Mouse (Mus musculus): ENCODE data around the gene Trir. TPM values are rescaled to one million over a fixed set of nuclear protein-coding genes. Genes with fewer than 3 reads are reported as not detected.

The Trir gene
- total RNA-seq, 2 experiments from 2014 or later = 124 to 132 TPM

DNA sequence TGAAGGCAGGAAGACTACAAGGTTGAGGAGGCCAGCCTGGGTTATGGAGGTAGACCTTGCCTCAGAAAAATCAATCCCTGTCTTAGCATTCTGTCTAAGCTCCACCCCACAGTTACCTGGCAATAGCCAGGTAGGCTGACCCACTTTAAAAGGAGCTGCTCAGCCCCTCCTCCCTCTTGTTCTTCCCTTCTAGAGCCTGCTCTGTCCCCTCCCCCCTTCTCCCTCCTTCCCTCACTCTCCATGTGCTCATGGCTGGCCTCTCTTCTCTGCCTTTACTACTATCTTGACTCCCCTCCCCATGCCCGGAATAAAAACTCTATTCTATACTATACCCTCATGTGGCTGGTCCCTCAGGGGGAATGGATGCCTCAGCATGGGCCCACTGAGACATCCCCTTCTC, 7.2 kb downstream of the Trir start:
- intact Hi-C loops (cut with DNase I) = no loop called here
- DNase-seq (ENCODE audit: low spot score in 2 of 2) = no peak

- intact Hi-C loops (cut with DNase I) = loop anchor here (5.0 kb wide), 1 partner anchor 38 kb away; the partner anchor contains the start of gene Dhps
- peak; percentile 53 to 63 for DNase-seq (ENCODE audit: low spot score in 2 of 2)
Observed at GRCm38 (mm10) chr8:85034764-85035163, 8.1 kb downstream of the Trir start.

DNA sequence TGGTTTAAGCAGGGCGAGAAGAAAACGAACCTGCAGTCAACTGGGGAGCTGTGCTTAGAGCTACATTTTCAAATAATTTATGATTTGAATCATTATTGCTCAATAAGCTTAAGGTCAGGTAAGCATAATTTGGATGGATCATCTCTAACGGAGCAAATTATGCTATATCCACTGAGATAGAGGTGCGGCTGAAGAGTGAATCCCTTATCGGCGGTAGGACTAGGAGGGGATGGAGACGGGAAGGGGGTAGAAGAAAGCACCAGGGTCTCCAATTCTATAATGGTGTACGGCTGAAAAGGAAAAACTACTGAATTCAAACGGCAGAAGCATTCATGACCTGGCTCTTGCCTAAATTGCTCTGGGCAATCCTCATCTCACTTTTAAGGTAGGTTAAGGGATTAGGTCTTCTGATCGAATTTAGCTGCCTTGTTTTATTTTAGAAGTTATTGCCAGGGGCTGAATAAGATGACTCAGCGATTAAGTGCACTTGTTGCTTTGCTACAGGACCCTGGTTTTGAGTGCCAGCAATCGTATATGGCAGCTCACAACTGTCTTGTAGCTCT, 8.6 kb downstream of the Trir start:
- no peak for DNase-seq (ENCODE audit: low spot score in 2 of 2)
- intact Hi-C loops (cut with DNase I) = loop anchor here (5.0 kb wide), 1 partner anchor 37 kb away; the partner anchor contains the start of gene Dhps

DNA sequence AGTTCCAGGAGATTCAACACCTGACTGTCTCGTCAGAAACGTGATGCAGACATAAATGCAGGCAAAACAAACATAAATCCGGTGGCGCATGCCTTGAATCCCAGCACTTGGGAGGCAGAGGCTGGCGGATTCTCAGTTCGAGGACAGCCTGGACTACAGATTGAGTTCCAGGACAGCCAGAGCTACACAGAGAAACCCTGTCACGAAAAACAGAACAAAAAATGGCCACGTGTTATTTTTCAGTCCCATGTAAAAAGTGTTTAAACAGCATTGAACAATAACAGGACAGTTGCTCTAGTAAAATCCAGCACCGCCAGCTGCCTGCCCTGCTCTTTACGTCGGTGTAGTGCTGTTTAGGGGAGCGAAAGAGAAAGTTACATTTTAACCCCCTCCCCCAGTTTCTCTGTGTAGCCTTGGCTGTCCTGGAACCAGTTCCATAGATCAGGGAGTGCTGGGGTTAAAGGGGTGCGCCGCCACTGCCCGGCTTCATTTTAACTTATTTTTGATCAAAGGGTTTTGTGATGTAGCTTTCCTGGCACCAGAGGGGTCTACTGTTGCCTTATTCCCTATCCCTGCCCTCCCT, 9.2 kb downstream of the Trir start:
- intact Hi-C loops (cut with DNase I) = loop anchor here (5.0 kb wide), 1 partner anchor 36 kb away; the partner anchor contains the start of gene Dhps
- no peak for DNase-seq (ENCODE audit: low spot score in 2 of 2)

DNA sequence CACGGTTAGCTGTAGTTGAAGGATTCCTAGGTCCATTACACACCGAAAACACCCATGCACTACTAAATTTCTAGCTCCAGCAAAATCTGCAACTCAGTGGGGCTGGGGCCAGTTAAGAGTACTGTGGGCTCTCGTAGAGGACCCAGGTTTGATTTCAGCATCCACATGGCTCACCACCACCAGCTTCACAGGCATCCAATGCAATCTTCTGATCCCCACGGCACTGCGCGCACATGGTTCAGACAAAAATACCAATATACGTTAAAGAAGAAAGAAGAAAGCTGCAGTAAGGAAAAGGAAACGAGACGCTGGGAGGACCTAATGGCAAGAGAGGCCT, 9.7 kb downstream of the Trir start:
- DNase-seq (ENCODE audit: low spot score in 2 of 2) = no peak
- intact Hi-C loops (cut with DNase I) = loop anchor here (5.0 kb wide), 1 partner anchor 36 kb away; the partner anchor contains the start of gene Dhps

DNA sequence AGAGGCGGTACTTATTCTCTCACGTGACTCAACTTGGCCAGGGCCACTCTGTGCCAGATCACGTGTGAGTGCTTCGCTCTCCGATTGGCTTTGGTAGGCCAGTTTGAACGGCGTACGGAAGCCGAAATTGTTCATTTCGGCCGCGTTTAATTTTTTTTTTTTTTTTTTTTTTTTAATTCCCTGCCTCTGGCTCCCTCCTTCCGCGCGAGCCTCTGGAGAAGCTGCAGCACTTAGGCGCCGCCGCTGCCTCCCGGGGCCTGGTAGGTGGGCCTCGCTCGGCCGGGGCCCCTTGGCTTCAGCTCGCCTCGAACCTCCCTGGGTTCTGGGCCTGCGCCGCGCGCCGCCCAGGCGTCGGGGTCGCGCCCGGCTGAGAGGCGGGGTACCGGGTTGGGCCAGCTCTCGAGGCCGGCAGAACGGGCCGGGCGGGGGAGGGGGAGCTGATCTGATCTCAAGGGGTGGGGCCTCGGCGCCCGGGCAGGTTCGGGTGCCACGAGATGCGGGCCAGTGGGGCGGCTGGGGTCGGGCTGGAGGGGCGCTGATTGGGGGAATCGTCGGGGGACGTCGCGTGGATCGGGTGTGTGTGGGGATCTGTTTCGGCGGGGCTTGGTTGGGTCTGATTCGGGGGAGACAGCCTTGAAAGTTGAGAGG, 10.2 kb downstream of the Trir start, which contains the start of gene Tnpo2:
Gene Tnpo2 (plus strand): TSS at position 198 of the 648 bp plus-strand sequence.
- intact Hi-C loops (cut with DNase I) = loop anchor here (5.0 kb wide), 1 partner anchor 35 kb away; the partner anchor contains the start of gene Dhps
- DNase-seq (ENCODE audit: low spot score in 2 of 2) = peak; percentile 90 to 92

- no peak for DNase-seq (ENCODE audit: low spot score in 2 of 2)
- intact Hi-C loops (cut with DNase I) = loop anchor here (5.0 kb wide), 1 partner anchor 35 kb away; the partner anchor contains the start of gene Dhps
Observed at GRCm38 (mm10) chr8:85037366-85037680, 10.7 kb downstream of the Trir start.

GRCm38 (mm10) chr8:85037681-85038531, 11.3 kb downstream of the Trir start:
- intact Hi-C loops (cut with DNase I) = loop anchor here (5.0 kb wide), 1 partner anchor 34 kb away; the partner anchor contains the start of gene Dhps
- peak; percentile 54 to 80 for DNase-seq (ENCODE audit: low spot score in 2 of 2)

GRCm38 (mm10) chr8:85043619-85044018, 17.0 kb downstream of the Trir start:
- intact Hi-C loops (cut with DNase I) = no loop called here

GRCm38 (mm10) chr8:85057367-85057766, 30.7 kb downstream of the Trir start:
- DNase-seq (ENCODE audit: low spot score in 2 of 2) = no peak
- intact Hi-C loops (cut with DNase I) = no loop called here

More at GRCm38 (mm10) chr8:85043619-85044018, 17.0 kb downstream of the Trir start:
- no peak for DNase-seq (ENCODE audit: low spot score in 2 of 2)

- intact Hi-C loops (cut with DNase I) = no loop called here
- peak; percentile 88 to 91 for DNase-seq (ENCODE audit: low spot score in 2 of 2)
Observed at GRCm38 (mm10) chr8:85059879-85060616, 33.4 kb downstream of the Trir start, which contains the start of gene Fbxw9. TSS of gene Fbxw9 (plus strand) at chr8:85060055.

- intact Hi-C loops (cut with DNase I) = no loop called here
- no peak for DNase-seq (ENCODE audit: low spot score in 2 of 2)
Observed at GRCm38 (mm10) chr8:85062603-85063002, 36.0 kb downstream of the Trir start.

DNA sequence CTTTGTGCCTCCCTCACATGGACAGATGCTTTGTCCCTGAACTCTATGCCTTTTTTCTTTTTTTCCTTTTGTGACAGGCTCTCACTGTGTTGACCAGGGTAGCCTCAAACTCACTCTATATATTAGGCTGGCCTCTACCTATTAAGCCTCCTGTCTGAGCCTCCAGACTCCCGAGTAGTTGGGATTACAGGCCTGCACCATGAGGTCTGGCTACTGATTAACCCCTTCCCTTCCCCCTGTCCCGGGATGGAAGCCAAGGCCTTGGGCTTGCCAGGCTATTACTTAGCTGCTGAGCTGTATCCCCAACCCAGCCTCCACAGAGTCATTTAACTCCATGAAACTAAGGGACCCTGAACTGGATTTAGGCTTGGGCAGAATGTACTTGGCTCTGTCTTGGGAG, 38.6 kb downstream of the Trir start:
- intact Hi-C loops (cut with DNase I) = no loop called here
- no peak for DNase-seq (ENCODE audit: low spot score in 2 of 2)

GRCm38 (mm10) chr8:85067155-85067554, 40.5 kb downstream of the Trir start:
- DNase-seq (ENCODE audit: low spot score in 2 of 2) = no peak

GRCm38 (mm10) chr8:85067982-85068381, 41.4 kb downstream of the Trir start, which contains the start of gene Gm5741:
TSS of gene Gm5741 (minus strand) at chr8:85067982.
- DNase-seq (ENCODE audit: low spot score in 2 of 2) = no peak
- intact Hi-C loops (cut with DNase I) = no loop called here

More at GRCm38 (mm10) chr8:85067155-85067554, 40.5 kb downstream of the Trir start:
- intact Hi-C loops (cut with DNase I) = no loop called here

DNA sequence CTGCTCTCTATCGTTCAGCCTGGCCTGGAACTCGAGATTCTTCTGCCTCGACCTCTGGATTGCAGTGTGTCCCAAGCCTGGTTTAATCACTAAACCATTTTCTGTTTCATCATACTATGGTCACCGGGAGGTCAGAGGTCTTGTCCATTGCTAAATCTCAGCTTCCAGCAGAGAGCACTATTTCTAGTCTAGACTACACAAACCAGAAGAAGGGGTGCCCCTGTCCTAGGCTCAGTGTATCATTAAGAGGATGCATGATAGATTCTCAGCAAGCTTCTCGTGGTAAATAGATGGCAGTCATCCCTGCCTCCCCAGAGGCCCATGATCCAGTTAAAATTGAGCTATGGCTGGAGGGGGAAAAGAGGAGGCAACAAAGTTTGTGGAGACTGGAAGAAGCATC, 44.4 kb downstream of the Trir start:
- intact Hi-C loops (cut with DNase I) = loop anchor here (5.0 to 10.0 kb wide), 2 partner anchors 34 to 224 kb away; partner anchors contain the start of genes Orc6, Tnpo2 and Vps35
- no peak for DNase-seq (ENCODE audit: low spot score in 2 of 2)

GRCm38 (mm10) chr8:85071514-85072281, 45.1 kb downstream of the Trir start, which contains the start of gene Dhps:
TSS of gene Dhps (plus strand) at chr8:85071757.
- peak; percentile 88 to 91 for DNase-seq (ENCODE audit: low spot score in 2 of 2)
- intact Hi-C loops (cut with DNase I) = loop anchor here (5.0 to 10.0 kb wide), 2 partner anchors 34 to 223 kb away; partner anchors contain the start of genes Orc6, Tnpo2 and Vps35

- no peak for DNase-seq (ENCODE audit: low spot score in 2 of 2)
- intact Hi-C loops (cut with DNase I) = loop anchor here (5.0 to 10.0 kb wide), 2 partner anchors 35 to 222 kb away; partner anchors contain the start of genes Orc6, Tnpo2 and Vps35
Observed at GRCm38 (mm10) chr8:85072364-85072929, 45.8 kb downstream of the Trir start.

Data from left cerebral cortex, postnatal 36 days (tissue).